Mouse (Mus musculus): Measurements from ENCODE around the gene Spop. TPM values are rescaled to one million over a fixed set of nuclear protein-coding genes. Genes with fewer than 3 reads are reported as not detected.

The Spop gene
- polyA plus RNA-seq, 1 experiment, result 31.4 TPM

DNA sequence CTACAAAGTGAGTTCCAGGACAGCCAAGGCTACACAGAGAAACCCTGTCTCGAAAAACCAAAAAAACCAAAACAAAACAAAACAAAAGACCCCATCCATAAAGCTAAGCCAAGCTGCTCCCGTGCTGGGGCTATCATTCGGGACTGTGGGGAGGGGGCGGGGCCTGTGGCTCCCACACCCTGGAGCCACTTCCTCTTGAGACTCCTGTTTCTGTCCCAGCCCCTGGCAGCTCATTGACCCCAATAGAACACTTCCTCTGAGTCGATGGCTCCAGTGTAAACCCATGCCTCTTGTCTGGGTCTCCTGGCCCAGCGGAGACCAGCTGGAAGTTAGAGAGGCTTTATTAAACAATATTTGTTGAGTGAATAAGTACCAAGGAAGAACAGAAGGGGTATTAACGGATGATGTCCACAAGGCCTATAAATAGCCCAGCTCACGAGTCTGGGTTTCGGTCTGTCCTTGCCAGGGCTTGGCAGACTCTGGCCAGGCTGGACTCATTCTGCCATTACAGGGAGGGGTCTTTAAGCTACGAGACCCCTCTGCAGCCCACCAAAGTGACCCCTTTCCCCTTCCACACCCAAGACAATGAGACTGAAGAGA lies 89.8 kb downstream of the Spop start:
- 48% methylated on average over 10 of the region's 10 CpGs for WGBS
- H3K27me3 ChIP-seq (ENCODE audit: control insufficient read depth, insufficient read depth, low read length), result no peaks in the 10 kb centered on the region
- H3K4me1 ChIP-seq (ENCODE audit: control insufficient read depth, insufficient read depth, insufficient read length), result no peaks in the 10 kb centered on the region
- no peak overlapping the region for H3K4me3 ChIP-seq (ENCODE audit: extremely low read depth, insufficient read depth, insufficient read length)
- no peaks in the 10 kb centered on the region for H3K36me3 ChIP-seq (ENCODE audit: control insufficient read depth, insufficient read depth, low read length)
- DNase-seq (ENCODE audit: low read depth in 1 of 2, low spot score in 2 of 2), result no peak
- no peak overlapping the region for H3K27ac ChIP-seq (ENCODE audit: insufficient read depth, low read length)
- TF ChIP-seq POLR2A (IDR thresholded peaks at IDR 0.05; ENCODE audit: low read depth, low read length) (no peak), CTCF (IDR thresholded peaks at IDR 0.05; ENCODE audit: extremely low read depth, insufficient read depth, insufficient read length, insufficient replicate concordance) (no peak)

DNA sequence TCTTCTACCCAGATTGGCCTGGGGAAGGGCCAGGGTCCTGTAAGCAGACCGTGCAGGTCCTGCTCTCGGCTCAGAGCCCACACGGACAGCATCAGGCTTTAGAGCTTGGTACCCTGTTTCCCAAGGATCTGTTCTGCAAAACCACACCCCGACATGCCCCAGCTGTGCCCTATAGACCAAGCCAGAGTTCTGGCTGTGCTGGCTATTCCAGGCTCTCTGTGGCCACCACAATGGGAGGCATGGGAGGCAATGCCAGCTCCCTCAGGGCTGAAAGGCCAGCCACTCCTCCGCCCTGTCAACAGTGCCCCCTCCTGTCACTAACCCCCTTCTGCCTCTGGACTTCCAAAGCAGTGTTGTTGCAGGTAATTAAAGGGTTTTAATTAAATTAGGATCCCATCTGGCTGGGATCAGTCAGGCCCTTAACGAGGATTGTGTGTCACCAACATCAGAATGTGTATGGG lies 90.4 kb downstream of the Spop start:
- TF ChIP-seq POLR2A (IDR thresholded peaks at IDR 0.05; ENCODE audit: low read depth, low read length) (no peak), CTCF (IDR thresholded peaks at IDR 0.05; ENCODE audit: extremely low read depth, insufficient read depth, insufficient read length, insufficient replicate concordance) (no peak)
- no peaks in the 10 kb centered on the region for H3K4me1 ChIP-seq (ENCODE audit: control insufficient read depth, insufficient read depth, insufficient read length)
- DNase-seq (ENCODE audit: low read depth in 1 of 2, low spot score in 2 of 2), result no peak
- no peaks in the 10 kb centered on the region for H3K36me3 ChIP-seq (ENCODE audit: control insufficient read depth, insufficient read depth, low read length)
- no peaks in the 10 kb centered on the region for H3K27me3 ChIP-seq (ENCODE audit: control insufficient read depth, insufficient read depth, low read length)
- H3K4me3 ChIP-seq (ENCODE audit: extremely low read depth, insufficient read depth, insufficient read length), result no peak overlapping the region
- 89% methylated on average over 6 of the region's 6 CpGs for WGBS
- no peak overlapping the region for H3K27ac ChIP-seq (ENCODE audit: insufficient read depth, low read length)

DNA sequence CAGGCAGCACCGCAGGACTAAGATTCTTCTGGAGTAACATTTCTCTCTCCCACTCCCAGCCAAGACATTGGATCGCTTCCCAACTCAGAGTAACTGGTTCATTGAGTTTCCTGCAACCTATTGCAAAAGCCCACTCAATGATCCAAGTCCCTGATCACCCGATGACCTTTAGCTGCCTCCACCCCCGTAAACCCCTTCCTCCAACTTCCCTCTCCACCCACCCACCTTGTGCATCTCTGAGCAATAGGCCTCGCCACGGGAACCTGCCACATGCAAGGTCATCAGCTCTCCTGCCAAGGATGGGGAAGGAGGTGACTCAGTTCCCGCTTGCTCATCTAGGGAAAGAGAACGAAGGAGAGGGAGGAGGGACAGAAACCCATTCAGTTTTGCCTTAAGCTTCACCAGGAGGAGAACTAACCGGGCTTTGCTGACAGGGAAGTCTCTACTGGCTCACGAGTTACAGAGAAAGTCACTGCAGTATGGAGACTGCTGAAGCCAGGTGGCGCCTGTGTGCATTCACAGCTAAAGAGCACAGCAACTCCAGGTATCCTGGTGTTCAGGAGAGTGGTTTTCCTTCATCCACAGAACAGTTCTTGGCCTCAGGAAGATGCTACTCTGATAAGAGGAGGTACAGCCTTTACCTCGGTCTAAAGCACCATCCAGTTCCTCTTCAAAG lies 93.3 kb downstream of the Spop start:
- Histone ChIP-seq H3K4me3 (ENCODE audit: extremely low read depth, insufficient read depth, insufficient read length) (no peak overlapping the region), H3K27me3 (ENCODE audit: control insufficient read depth, insufficient read depth, low read length) (0 out of 2 replicates have a peak, but pooled peaks cover 1% of the 10 kb centered on the region), H3K4me1 (ENCODE audit: control insufficient read depth, insufficient read depth, insufficient read length) (no peaks in the 10 kb centered on the region), H3K27ac (ENCODE audit: insufficient read depth, low read length) (no peak overlapping the region), H3K36me3 (ENCODE audit: control insufficient read depth, insufficient read depth, low read length) (no peaks in the 10 kb centered on the region)
- 48% methylated on average over 12 of the region's 12 CpGs for WGBS
- no peak for TF ChIP-seq POLR2A (IDR thresholded peaks at IDR 0.05; ENCODE audit: low read depth, low read length)
- TF ChIP-seq CTCF (IDR thresholded peaks at IDR 0.05; ENCODE audit: extremely low read depth, insufficient read depth, insufficient read length, insufficient replicate concordance), result no peak
- no peak for DNase-seq (ENCODE audit: low read depth in 1 of 2, low spot score in 2 of 2)

DNA sequence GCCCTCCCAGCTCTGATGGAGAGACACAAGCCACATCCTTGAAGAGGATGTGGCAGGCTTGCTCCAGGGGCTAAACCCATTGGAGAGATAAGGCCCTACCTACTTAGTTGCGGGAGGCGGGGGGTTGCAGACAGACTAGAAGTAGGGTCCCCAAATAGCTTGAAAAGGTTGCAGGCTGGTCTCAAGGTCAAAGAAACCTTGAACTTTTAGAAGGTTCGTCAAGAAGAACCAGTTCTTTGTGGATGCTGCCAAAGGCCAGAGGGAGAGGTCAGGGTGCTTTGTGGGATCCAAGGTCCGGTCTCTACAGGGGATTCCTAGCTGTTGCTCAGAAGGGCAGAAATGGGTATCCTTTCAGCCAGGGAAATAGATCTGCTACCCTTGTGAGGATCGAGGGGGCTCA lies 93.9 kb downstream of the Spop start:
- no peaks in the 10 kb centered on the region for H3K4me1 ChIP-seq (ENCODE audit: control insufficient read depth, insufficient read depth, insufficient read length)
- no peak overlapping the region for H3K4me3 ChIP-seq (ENCODE audit: extremely low read depth, insufficient read depth, insufficient read length)
- WGBS, result 74% methylated on average over 5 of the region's 5 CpGs
- no peak overlapping the region for H3K27ac ChIP-seq (ENCODE audit: insufficient read depth, low read length)
- TF ChIP-seq CTCF (IDR thresholded peaks at IDR 0.05; ENCODE audit: extremely low read depth, insufficient read depth, insufficient read length, insufficient replicate concordance) (no peak), POLR2A (IDR thresholded peaks at IDR 0.05; ENCODE audit: low read depth, low read length) (no peak)
- no peak for DNase-seq (ENCODE audit: low read depth in 1 of 2, low spot score in 2 of 2)
- H3K36me3 ChIP-seq (ENCODE audit: control insufficient read depth, insufficient read depth, low read length), result no peaks in the 10 kb centered on the region
- H3K27me3 ChIP-seq (ENCODE audit: control insufficient read depth, insufficient read depth, low read length), result 0 out of 2 replicates have a peak, but pooled peaks cover 1% of the 10 kb centered on the region

DNA sequence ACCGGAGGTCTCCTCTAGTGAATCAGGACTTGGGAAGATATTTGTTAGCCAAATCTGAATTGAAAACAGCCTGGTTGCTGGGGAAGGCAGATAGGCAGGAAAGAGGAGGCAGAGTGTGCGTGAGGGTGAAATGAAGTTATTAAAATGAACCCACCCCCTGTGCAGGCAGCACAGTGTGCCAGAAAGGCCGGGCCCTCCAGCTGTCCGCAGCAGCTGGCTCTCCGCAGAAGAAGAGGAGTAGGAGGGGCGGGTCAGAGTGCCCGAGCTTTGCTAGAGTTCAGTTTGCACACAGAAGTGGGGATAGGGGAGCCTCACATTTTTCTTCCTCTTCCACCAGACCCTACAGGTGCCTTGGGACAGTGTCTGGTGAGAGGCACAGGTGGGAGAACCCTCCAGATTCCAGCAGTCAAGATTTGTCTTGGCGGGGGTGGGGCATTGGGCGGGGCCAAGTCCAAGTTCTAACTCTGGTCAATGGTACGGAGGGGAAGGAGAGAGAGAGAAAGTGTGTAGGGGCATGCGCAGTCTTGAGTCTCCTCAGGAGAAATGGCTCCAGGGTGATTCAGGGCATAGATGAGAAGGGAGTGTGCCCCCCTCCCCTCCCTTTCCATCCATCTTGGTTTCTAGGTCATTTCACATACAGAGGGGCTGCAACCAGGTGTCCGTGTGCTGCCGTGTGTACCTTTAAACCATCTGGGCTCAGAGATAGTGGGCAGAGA lies 94.5 kb downstream of the Spop start:
- Histone ChIP-seq H3K4me3 (ENCODE audit: extremely low read depth, insufficient read depth, insufficient read length) (no peak overlapping the region), H3K36me3 (ENCODE audit: control insufficient read depth, insufficient read depth, low read length) (no peaks in the 10 kb centered on the region), H3K27ac (ENCODE audit: insufficient read depth, low read length) (no peak overlapping the region), H3K27me3 (ENCODE audit: control insufficient read depth, insufficient read depth, low read length) (peaks cover 5% of the 10 kb centered on the region), H3K4me1 (ENCODE audit: control insufficient read depth, insufficient read depth, insufficient read length) (no peaks in the 10 kb centered on the region)
- no peak for DNase-seq (ENCODE audit: low read depth in 1 of 2, low spot score in 2 of 2)
- 76% methylated on average over 13 of the region's 13 CpGs for WGBS
- TF ChIP-seq CTCF (IDR thresholded peaks at IDR 0.05; ENCODE audit: extremely low read depth, insufficient read depth, insufficient read length, insufficient replicate concordance) (no peak), POLR2A (IDR thresholded peaks at IDR 0.05; ENCODE audit: low read depth, low read length) (no peak)

DNA sequence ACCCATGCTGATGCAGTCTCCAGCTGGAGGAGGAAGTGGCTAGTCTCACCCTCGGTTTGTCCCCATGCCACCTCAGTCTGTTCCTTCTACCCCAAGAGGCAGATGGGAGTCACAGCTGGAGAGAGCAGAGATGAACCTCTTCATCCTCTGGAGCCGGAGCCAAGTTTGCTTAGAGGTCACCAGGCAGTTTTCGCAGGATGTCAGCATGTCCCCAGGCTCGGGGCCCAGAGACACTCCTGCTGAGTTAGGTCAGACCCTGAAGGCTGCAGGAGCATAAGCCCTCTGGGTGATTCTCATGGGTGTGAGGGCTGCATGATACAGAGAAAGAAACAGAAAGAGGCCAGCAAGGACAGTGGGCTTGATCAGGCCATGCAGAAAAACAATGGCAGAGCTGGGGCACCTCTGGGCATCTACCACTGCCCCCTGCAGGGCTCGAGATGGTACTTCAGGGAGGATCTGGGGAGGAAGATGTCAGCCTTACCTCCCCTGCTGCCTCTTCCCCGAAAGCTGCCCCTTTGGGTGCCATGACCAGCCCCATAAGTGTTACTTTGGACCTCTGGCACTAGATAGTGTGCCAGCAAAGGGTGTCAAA lies 95.3 kb downstream of the Spop start:
- Histone ChIP-seq H3K27ac (ENCODE audit: insufficient read depth, low read length) (no peak overlapping the region), H3K36me3 (ENCODE audit: control insufficient read depth, insufficient read depth, low read length) (no peaks in the 10 kb centered on the region), H3K27me3 (ENCODE audit: control insufficient read depth, insufficient read depth, low read length) (peaks cover 12% of the 10 kb centered on the region), H3K4me3 (ENCODE audit: extremely low read depth, insufficient read depth, insufficient read length) (no peak overlapping the region), H3K4me1 (ENCODE audit: control insufficient read depth, insufficient read depth, insufficient read length) (peaks cover 7% of the 10 kb centered on the region)
- DNase-seq (ENCODE audit: low read depth in 1 of 2, low spot score in 2 of 2), result no peak
- TF ChIP-seq POLR2A (IDR thresholded peaks at IDR 0.05; ENCODE audit: low read depth, low read length) (no peak), CTCF (IDR thresholded peaks at IDR 0.05; ENCODE audit: extremely low read depth, insufficient read depth, insufficient read length, insufficient replicate concordance) (peak; percentile 37; the same call in 1 of the 2 replicates)
- WGBS, result 65% methylated on average over 6 of the region's 6 CpGs

Data from spleen, adult 2 months (tissue).